ENCODE assay signal across 22 mouse cellular contexts in genomic region chr14:72172549-72173405, GRCm38 (mm10).
DNase-seq lines count a peak whose midpoint lies in the region; ATAC-seq lines count a peak whose summit lies in the region.
"Had no signal": no experiment of that assay in that cellular context is flagged by ENCODE, and none has a peak within 500 bp of the region (broad histone marks: within the 10 kb centered on the region; RNA-seq: fewer than 3 reads in every experiment).

No protein-coding gene starts in this region.

- peak; percentile 83 for ATAC-seq in intestine, embryonic 16.5 days
- no peak for ATAC-seq in hindbrain, embryonic 11.5 days (ENCODE audit: low FRiP score)
- ATAC-seq: activated CD4-positive, CD25-positive, alpha-beta regulatory T cell, adult 4 months; CD4-positive, CD25-positive, alpha-beta regulatory T cell, adult 4 months; forebrain, embryonic 13.5 days; forebrain, embryonic 15.5 days; forebrain, postnatal 0 days; Patski had no signal

- no peak overlapping the region for H3K4me3 ChIP-seq in intestine, embryonic 16.5 days (ENCODE audit: low read length)
- no peak overlapping the region for H3K4me3 ChIP-seq in hindbrain, embryonic 11.5 days (ENCODE audit: low read depth, low read length)
- H3K4me3 ChIP-seq: embryonic facial prominence, embryonic 10.5 days; embryonic facial prominence, embryonic 12.5 days; forebrain, embryonic 13.5 days; forebrain, embryonic 15.5 days had no signal

- no peaks in the 10 kb centered on the region for H3K36me3 ChIP-seq in intestine, embryonic 16.5 days (ENCODE audit: control insufficient read depth, insufficient read depth, low read length)
- no peaks in the 10 kb centered on the region for H3K36me3 ChIP-seq in hindbrain, embryonic 11.5 days (ENCODE audit: control insufficient read depth, insufficient read depth, low read length)
- H3K36me3 ChIP-seq: embryonic facial prominence, embryonic 10.5 days; embryonic facial prominence, embryonic 12.5 days; forebrain, embryonic 15.5 days; G1E had no signal

- 39% methylated on average over 20 of the region's 20 CpGs for WGBS in intestine, embryonic 16.5 days
- 86% methylated on average over 20 of the region's 20 CpGs for WGBS in hindbrain, embryonic 11.5 days

- no peak overlapping the region for H3K9ac ChIP-seq in intestine, embryonic 16.5 days (ENCODE audit: low read depth, low read length)
- no peak overlapping the region for H3K9ac ChIP-seq in hindbrain, embryonic 11.5 days (ENCODE audit: low read depth, low read length)
- H3K9ac ChIP-seq: embryonic facial prominence, embryonic 12.5 days; forebrain, embryonic 13.5 days; forebrain, embryonic 15.5 days; forebrain, postnatal 0 days had no signal

- intact Hi-C loops in heart, postnatal 36 days (cut with DNase I), result no loop called here

- H3K27ac ChIP-seq in intestine, embryonic 16.5 days (ENCODE audit: low read length), result no peak overlapping the region
- no peak overlapping the region for H3K27ac ChIP-seq in hindbrain, embryonic 11.5 days (ENCODE audit: low read depth, low read length)
- H3K27ac ChIP-seq: embryonic facial prominence, embryonic 10.5 days; embryonic facial prominence, embryonic 12.5 days; forebrain, embryonic 13.5 days; forebrain, embryonic 15.5 days had no signal

- H3K4me1 ChIP-seq in intestine, embryonic 16.5 days (ENCODE audit: control insufficient read depth, insufficient read depth, low read length), result no peaks in the 10 kb centered on the region
- H3K4me1 ChIP-seq in hindbrain, embryonic 11.5 days (replicated peaks; ENCODE audit: control insufficient read depth, insufficient read depth, low read length), result no peaks in the 10 kb centered on the region
- H3K4me1 ChIP-seq: embryonic facial prominence, embryonic 12.5 days; forebrain, embryonic 13.5 days; forebrain, embryonic 15.5 days had no signal

- H3K9me3 ChIP-seq in intestine, embryonic 16.5 days (ENCODE audit: control insufficient read depth, low read length), result no peaks in the 10 kb centered on the region
- no peaks in the 10 kb centered on the region for H3K9me3 ChIP-seq in hindbrain, embryonic 11.5 days (ENCODE audit: control insufficient read depth, low read length)
- H3K9me3 ChIP-seq: embryonic facial prominence, embryonic 10.5 days; embryonic facial prominence, embryonic 12.5 days; forebrain, embryonic 13.5 days; forebrain, embryonic 15.5 days had no signal

- DNase-seq in heart, adult 11 months, result peak; percentile 36
- DNase-seq in heart, postnatal 36 days, result no peak
- DNase-seq in cerebellum, adult 18-20 months, result no peak
- no peak for DNase-seq in hindbrain, embryonic 11.5 days (ENCODE audit: low spot score)
- DNase-seq: adrenal gland, adult 8-10 months; adrenal gland, postnatal 14 days; adrenal gland, postnatal 36 days; B cell, adult 2 months; cerebellum, adult 2 months; cerebellum, adult 9-10 months; cerebellum, postnatal 10 days; cerebellum, postnatal 25 days; forebrain, postnatal 0 days had no signal

- no peaks in the 10 kb centered on the region for H3K27me3 ChIP-seq in intestine, embryonic 16.5 days (replicated peaks; ENCODE audit: control insufficient read depth, insufficient read depth, low read length)
- no peaks in the 10 kb centered on the region for H3K27me3 ChIP-seq in hindbrain, embryonic 11.5 days (ENCODE audit: control insufficient read depth, insufficient read depth, low read length)
- H3K27me3 ChIP-seq: embryonic facial prominence, embryonic 12.5 days; forebrain, embryonic 13.5 days; forebrain, embryonic 15.5 days had no signal

- H3K4me2 ChIP-seq in intestine, embryonic 16.5 days (ENCODE audit: low read depth, low read length), result peak overlapping the region; percentile 32
- H3K4me2 ChIP-seq in hindbrain, embryonic 11.5 days (replicated peaks; ENCODE audit: low read depth, low read length), result no peak overlapping the region
- H3K4me2 ChIP-seq: embryonic facial prominence, embryonic 12.5 days; forebrain, embryonic 13.5 days; forebrain, embryonic 15.5 days had no signal
